Mouse (Mus musculus): Measurements from ENCODE around the gene Smyd5. TPM values are rescaled to one million over a fixed set of nuclear protein-coding genes. Genes with fewer than 3 reads are reported as not detected.

The Smyd5 gene
- total RNA-seq, 2 experiments from 2014 or later = 39.3 to 43.5 TPM

- no peak for DNase-seq (ENCODE audit: low spot score in 2 of 2)
Measured at GRCm38 (mm10) chr6:85489717-85490116, 57.9 kb downstream of the Smyd5 start.

- DNase-seq (ENCODE audit: low spot score in 2 of 2) = no peak
Measured at GRCm38 (mm10) chr6:85490252-85490651, 58.5 kb downstream of the Smyd5 start.

- DNase-seq (ENCODE audit: low spot score in 2 of 2) = no peak
Measured at GRCm38 (mm10) chr6:85491606-85492005, 59.8 kb downstream of the Smyd5 start.

Other genes starting within 250 kb of the Smyd5 start
- gene Emx1, start 244.6 kb upstream of the Smyd5 start, total RNA-seq (2021) = 1 to 10 TPM in 1 of 2 experiments, under 1 TPM in 1; 0.31 to 4.5 TPM
- gene Sfxn5, start 98.6 kb upstream of the Smyd5 start, total RNA-seq (2021) = 10 to 100 TPM; 11.8 to 12.7 TPM
- gene Rab11fip5, start 57.4 kb upstream of the Smyd5 start, total RNA-seq (2021) = 10 to 100 TPM; 39.4 to 41.1 TPM
- not detected for gene Noto, start 8.1 kb upstream of the Smyd5 start, total RNA-seq (2021)
- gene Cct7, start 19.5 kb downstream of the Smyd5 start, total RNA-seq (2021) = 100 to 1,000 TPM; 238 to 245 TPM
- gene Pradc1, start 20.0 kb downstream of the Smyd5 start, total RNA-seq (2021) = 10 to 100 TPM; 14.8 to 17.4 TPM
- 1 to 10 TPM; 2.2 to 2.5 TPM for gene Fbxo41, start 71.0 kb downstream of the Smyd5 start, total RNA-seq (2021)
- under 1 TPM in 1 of 2 experiments, not detected in 1; 0.20 TPM for gene Egr4, start 81.6 kb downstream of the Smyd5 start, total RNA-seq (2021)
- gene Alms1, start 155.5 kb downstream of the Smyd5 start, total RNA-seq (2021) = 10 to 100 TPM; 13.3 to 13.9 TPM

All from adrenal gland, postnatal 4 days (tissue).